Mouse (Mus musculus): ENCODE data around the gene Sf3a2.
A peak's percentile ranks its signal among the peaks of the same experiment; 100 is the strongest.

The Sf3a2 gene

GRCm38 (mm10) chr10:80798150-80799006 lies at the start of gene Sf3a2, which contains the start of gene Plekhj1:
TSS of gene Sf3a2 (plus strand) at chr10:80798198.
TSS of gene Plekhj1 (minus strand) at chr10:80798626.
- peak; percentile 96 for DNase-seq (ENCODE audit: low read depth, low spot score)

GRCm38 (mm10) chr10:80748609-80749008 lies 49.4 kb upstream of the Sf3a2 start:
- DNase-seq (ENCODE audit: low read depth, low spot score), result no peak

GRCm38 (mm10) chr10:80751188-80751832 lies 46.7 kb upstream of the Sf3a2 start:
- no peak for DNase-seq (ENCODE audit: low read depth, low spot score)

- no peak for DNase-seq (ENCODE audit: low read depth, low spot score)
These were observed 45.8 kb upstream of the Sf3a2 start for GRCm38 (mm10) chr10:80752079-80752625.

GRCm38 (mm10) chr10:80754594-80755290 lies 43.3 kb upstream of the Sf3a2 start, which contains the start of gene Dot1l:
TSS of gene Dot1l (plus strand) at chr10:80755206.
- peak; percentile 91 for DNase-seq (ENCODE audit: low read depth, low spot score)

- DNase-seq (ENCODE audit: low read depth, low spot score), result no peak
These were observed 42.5 kb upstream of the Sf3a2 start for GRCm38 (mm10) chr10:80755291-80756015.

- no peak for DNase-seq (ENCODE audit: low read depth, low spot score)
These were observed 41.9 kb upstream of the Sf3a2 start for GRCm38 (mm10) chr10:80756099-80756498.

GRCm38 (mm10) chr10:80756509-80756908 lies 41.5 kb upstream of the Sf3a2 start:
- no peak for DNase-seq (ENCODE audit: low read depth, low spot score)

- DNase-seq (ENCODE audit: low read depth, low spot score), result no peak
These were observed 41.0 kb upstream of the Sf3a2 start for GRCm38 (mm10) chr10:80756967-80757366.

GRCm38 (mm10) chr10:80757717-80758116 lies 40.3 kb upstream of the Sf3a2 start:
- DNase-seq (ENCODE audit: low read depth, low spot score), result no peak

GRCm38 (mm10) chr10:80758651-80759050 lies 39.3 kb upstream of the Sf3a2 start:
- DNase-seq (ENCODE audit: low read depth, low spot score), result no peak

GRCm38 (mm10) chr10:80760596-80761524 lies 37.1 kb upstream of the Sf3a2 start:
- DNase-seq (ENCODE audit: low read depth, low spot score), result no peak

- no peak for DNase-seq (ENCODE audit: low read depth, low spot score)
These were observed 36.2 kb upstream of the Sf3a2 start for GRCm38 (mm10) chr10:80761821-80762220.

GRCm38 (mm10) chr10:80763502-80763901 lies 34.5 kb upstream of the Sf3a2 start:
- DNase-seq (ENCODE audit: low read depth, low spot score), result no peak

GRCm38 (mm10) chr10:80765746-80766145 lies 32.3 kb upstream of the Sf3a2 start:
- DNase-seq (ENCODE audit: low read depth, low spot score), result no peak

GRCm38 (mm10) chr10:80766161-80766815 lies 31.7 kb upstream of the Sf3a2 start:
- DNase-seq (ENCODE audit: low read depth, low spot score), result no peak

- DNase-seq (ENCODE audit: low read depth, low spot score), result no peak
These were observed 29.6 kb upstream of the Sf3a2 start for GRCm38 (mm10) chr10:80768365-80768764.

- DNase-seq (ENCODE audit: low read depth, low spot score), result no peak
These were observed 24.2 kb upstream of the Sf3a2 start for GRCm38 (mm10) chr10:80773816-80774215.

GRCm38 (mm10) chr10:80774549-80774948 lies 23.4 kb upstream of the Sf3a2 start:
- DNase-seq (ENCODE audit: low read depth, low spot score), result peak; percentile 39

- no peak for DNase-seq (ENCODE audit: low read depth, low spot score)
These were observed 23.0 kb upstream of the Sf3a2 start for GRCm38 (mm10) chr10:80774981-80775380.
